10 mouse cellular contexts compared by ENCODE assay signal in the genomic region with DNA sequence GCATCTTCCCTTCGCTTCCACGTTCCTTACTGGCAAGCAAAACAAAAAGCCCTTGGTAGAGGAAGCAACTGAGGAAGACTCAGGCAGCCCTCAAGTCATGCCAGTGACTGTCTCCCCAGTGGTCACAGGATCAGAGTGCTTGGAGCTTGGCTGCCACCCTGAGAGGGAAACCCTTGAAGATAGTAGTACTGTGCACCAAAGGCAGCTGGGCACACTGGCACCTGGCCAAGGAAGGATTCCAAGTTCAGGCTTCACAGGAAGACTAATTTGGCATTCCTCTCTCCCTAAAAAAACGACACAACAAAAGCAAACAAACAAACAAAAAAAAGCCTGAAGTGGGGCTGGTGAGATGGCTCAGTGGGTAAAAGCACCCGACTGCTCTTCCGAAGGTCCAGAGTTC. TPM values are rescaled to one million over a fixed set of nuclear protein-coding genes. Genes with fewer than 3 reads are reported as not detected.
DNase-seq lines count a peak whose midpoint lies in the region; ATAC-seq lines count a peak whose summit lies in the region.
"Had no signal": no experiment of that assay in that cellular context is flagged by ENCODE, and none has a peak within 500 bp of the region (broad histone marks: within the 10 kb centered on the region; RNA-seq: fewer than 3 reads in every experiment).

No protein-coding gene starts in this region.

- H3K9ac ChIP-seq in embryonic facial prominence, embryonic 12.5 days: no peak overlapping the region
- H3K9ac ChIP-seq: heart, embryonic 15.5 days; liver, embryonic 15.5 days had no signal

- no peak for ATAC-seq in embryonic facial prominence, embryonic 12.5 days (ENCODE audit: insufficient number of reproducible peaks, insufficient read depth, low FRiP score, low TSS enrichment)

- H3K27me3 ChIP-seq in embryonic facial prominence, embryonic 12.5 days: no peaks in the 10 kb centered on the region
- no peaks in the 10 kb centered on the region for H3K27me3 ChIP-seq in embryonic facial prominence, embryonic 10.5 days (replicated peaks; ENCODE audit: low read depth, poor library complexity, severe bottlenecking)
- H3K27me3 ChIP-seq: heart, embryonic 15.5 days; liver, embryonic 15.5 days had no signal

- no peak overlapping the region for H3K4me2 ChIP-seq in embryonic facial prominence, embryonic 12.5 days (replicated peaks)
- H3K4me2 ChIP-seq: heart, embryonic 15.5 days; liver, embryonic 15.5 days had no signal

- H3K27ac ChIP-seq in embryonic facial prominence, embryonic 12.5 days: 0 out of 2 replicates have a peak overlapping the region, but pooled peaks have one; percentile 47
- H3K27ac ChIP-seq in embryonic facial prominence, embryonic 10.5 days (replicated peaks): no peak overlapping the region
- H3K27ac ChIP-seq: heart, embryonic 15.5 days; liver, embryonic 15.5 days had no signal

- 83% methylated on average over 5 of the region's 5 CpGs for WGBS in embryonic facial prominence, embryonic 12.5 days
- 86% methylated on average over 5 of the region's 5 CpGs for WGBS in embryonic facial prominence, embryonic 10.5 days

- H3K9me3 ChIP-seq in embryonic facial prominence, embryonic 12.5 days: no peaks in the 10 kb centered on the region
- H3K9me3 ChIP-seq in embryonic facial prominence, embryonic 10.5 days: peaks cover 3% of the 10 kb centered on the region; the same call in 1 of the 2 replicates
- H3K9me3 ChIP-seq: heart, embryonic 15.5 days; liver, embryonic 15.5 days had no signal

- H3K36me3 ChIP-seq in embryonic facial prominence, embryonic 12.5 days: peaks cover 36% of the 10 kb centered on the region
- peaks cover 39% of the 10 kb centered on the region for H3K36me3 ChIP-seq in embryonic facial prominence, embryonic 10.5 days (replicated peaks)

- no peak for DNase-seq in embryonic facial prominence, embryonic 10.5 days (ENCODE audit: low spot score)
- DNase-seq in layer of hippocampus, postnatal 14 days (ENCODE audit: low spot score in 2 of 2): peak; percentile 51 to 69
- no peak for DNase-seq in layer of hippocampus, adult 11-12 months (ENCODE audit: low spot score)
- peak; percentile 34 for DNase-seq in urinary bladder, postnatal 14 days (ENCODE audit: low spot score)
- no peak for DNase-seq in urinary bladder, postnatal 4 days (ENCODE audit: low spot score in 2 of 2)
- peak; percentile 26 to 54 for DNase-seq in lung, postnatal 4 days
- no peak for DNase-seq in gastrocnemius, adult 8-10 months (ENCODE audit: low spot score in 2 of 2)

- H3K4me3 ChIP-seq in embryonic facial prominence, embryonic 12.5 days: no peak overlapping the region
- no peak overlapping the region for H3K4me3 ChIP-seq in embryonic facial prominence, embryonic 10.5 days
- H3K4me3 ChIP-seq: heart, embryonic 15.5 days; liver, embryonic 15.5 days had no signal

- H3K4me1 ChIP-seq in embryonic facial prominence, embryonic 12.5 days: no peaks in the 10 kb centered on the region
- H3K4me1 ChIP-seq in embryonic facial prominence, embryonic 10.5 days: no peaks in the 10 kb centered on the region

RNA-seq across cellular contexts. Expression of gene Fscn1, which starts 28.4 kb away (rescaled TPM):
- 506 and 520 TPM in 2 replicates for polyA plus RNA-seq in embryonic facial prominence, embryonic 12.5 days (2016; fragmentation: Nextera tagmentation; extraction: Ambion mirVana)
- 759 and 790 TPM in 2 replicates for polyA plus RNA-seq in embryonic facial prominence, embryonic 10.5 days (2016; fragmentation: Nextera tagmentation; extraction: Ambion mirVana)
- total RNA-seq in layer of hippocampus, postnatal 14 days (2021): 100 to 1,000 TPM; 304 to 311 TPM
- total RNA-seq in gastrocnemius, adult 8-10 months (2022): 1 to 10 TPM; 3.0 to 7.9 (median 5.0) TPM

Comparison
In these comparisons a context has a peak if more than half of its experiments do, and no peak if none do; other contexts are left out.
1. DNase-seq: peak in layer of hippocampus, postnatal 14 days (2 of 2), urinary bladder, postnatal 14 days (single experiment) and lung, postnatal 4 days (2 of 2); none in embryonic facial prominence, embryonic 10.5 days (single experiment), layer of hippocampus, adult 11-12 months (single experiment), urinary bladder, postnatal 4 days (0 of 2) and gastrocnemius, adult 8-10 months (0 of 2).
2. RNA of gene Fscn1, which starts 28.4 kb away (total RNA-seq): 304 to 311 TPM in layer of hippocampus, postnatal 14 days; 3.0 to 7.9 TPM in gastrocnemius, adult 8-10 months; every median in the first group is over 10 times any median in the second.